Mouse (Mus musculus): ENCODE results near the gene Cadps2. TPM values are rescaled to one million over a fixed set of nuclear protein-coding genes. Genes with fewer than 3 reads are reported as not detected.

Gene Cadps2
- polyA plus RNA-seq, 1 experiment: not detected

DNA sequence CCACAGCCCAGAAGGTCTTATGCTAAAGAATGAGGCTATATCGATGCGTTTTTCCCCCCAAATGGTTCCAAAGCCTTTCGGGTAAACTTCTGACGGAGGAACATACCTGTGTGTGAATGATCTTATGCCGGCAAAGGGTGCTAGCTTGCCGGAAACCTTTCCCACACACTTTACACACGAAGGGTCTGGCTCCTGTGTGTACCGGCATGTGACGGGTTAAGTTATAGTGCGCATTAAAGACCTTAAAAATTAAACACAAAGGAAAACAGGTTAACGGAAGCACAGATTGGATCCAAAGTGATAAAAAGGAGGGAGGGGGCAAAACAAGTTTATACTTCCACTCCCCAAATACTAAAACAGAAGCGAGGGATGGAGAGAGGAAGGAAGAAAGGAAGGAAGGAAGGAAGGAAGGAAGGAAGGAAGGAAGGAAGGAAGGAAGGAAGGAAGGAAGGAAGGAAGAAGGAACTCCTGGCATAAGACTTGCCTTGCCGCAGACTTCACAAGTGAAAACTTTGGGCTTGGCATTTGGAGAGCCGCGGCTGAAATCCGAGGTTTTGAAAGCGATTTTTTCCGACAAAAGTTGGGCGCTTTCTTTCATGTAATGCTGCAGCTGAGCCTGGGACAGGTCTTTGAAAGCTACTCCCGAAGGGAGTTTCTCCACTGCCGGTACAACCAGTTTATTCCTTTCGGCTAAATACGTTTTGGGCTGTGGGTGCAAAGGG lies 592.3 kb downstream of the Cadps2 start:
- TF ChIP-seq GATA1 (IDR thresholded peaks at IDR 0.05; ENCODE audit: low read length): no peak

GRCm38 (mm10) chr6:23246061-23246789 lies 593.0 kb downstream of the Cadps2 start:
- TF ChIP-seq GATA1 (IDR thresholded peaks at IDR 0.05; ENCODE audit: low read length): no peak

DNA sequence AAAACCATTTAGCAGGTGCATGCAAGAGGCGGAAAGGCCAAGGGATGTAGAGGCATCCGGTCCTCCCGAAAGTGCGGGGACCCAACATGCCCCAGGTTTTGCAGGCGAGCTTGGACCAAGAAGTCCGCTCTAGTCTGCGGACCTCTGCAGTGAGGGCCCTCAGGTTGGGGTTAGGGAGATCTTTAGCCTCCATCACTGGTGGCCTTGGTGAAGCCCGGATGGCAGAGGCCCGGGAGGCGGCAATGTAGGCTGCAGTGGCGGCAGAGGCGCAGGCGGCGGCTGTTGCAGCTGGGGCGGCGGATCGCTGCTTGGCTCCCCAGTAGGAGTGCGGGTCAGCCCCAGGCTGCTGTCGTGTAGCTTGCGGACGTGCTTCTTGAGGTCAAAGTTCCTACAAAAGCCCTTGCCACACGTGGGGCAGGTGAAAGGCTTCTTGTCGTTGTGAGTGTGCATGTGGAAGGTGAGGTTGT lies 593.6 kb downstream of the Cadps2 start:
- TF ChIP-seq GATA1 (IDR thresholded peaks at IDR 0.05; ENCODE audit: low read length): no peak

GRCm38 (mm10) chr6:23245121-23245520 lies 594.1 kb downstream of the Cadps2 start:
- no peak for TF ChIP-seq GATA1 (IDR thresholded peaks at IDR 0.05; ENCODE audit: low read length)

GRCm38 (mm10) chr6:23243821-23244760 lies 595.1 kb downstream of the Cadps2 start:
- no peak for TF ChIP-seq GATA1 (IDR thresholded peaks at IDR 0.05; ENCODE audit: low read length)

Other genes with a start within 250 kb of the Cadps2 start
- not detected in 2 replicates for gene Rnf133, start 189.1 kb downstream of the Cadps2 start, polyA plus RNA-seq (2012)
- gene Rnf148, start 184.3 kb downstream of the Cadps2 start, polyA plus RNA-seq (2012): not detected in 2 replicates
- not detected in 2 replicates for gene Tas2r118, start 130.6 kb upstream of the Cadps2 start, polyA plus RNA-seq (2012)